Mouse (Mus musculus) megakaryocyte, embryonic 14.5 days (primary cell): Measurements from ENCODE around the gene Crtac1. TPM values are rescaled to one million over a fixed set of nuclear protein-coding genes. Genes with fewer than 3 reads are reported as not detected.

ENCODE experiments used
- H3K27me3 ChIP-seq: replicated peaks from 2 replicates; pipeline ENCODE3; 2012; ENCODE audit warnings: inconsistent platforms
- H3K36me3 ChIP-seq: replicated peaks from 2 replicates; pipeline ENCODE3; 2012; ENCODE audit warnings: low read length, inconsistent platforms, mixed read lengths
- H3K4me1 ChIP-seq: 2 replicates; pipeline ENCODE4 v1.6.1; 2012; ENCODE audit warnings: inconsistent platforms
- H3K4me3 ChIP-seq: replicated peaks from 2 replicates; pipeline ENCODE3; 2012; ENCODE audit warnings: moderate library complexity, mild to moderate bottlenecking, inconsistent platforms
- H3K9me3 ChIP-seq: 2 replicates; pipeline ENCODE4 v1.6.1; 2012; ENCODE audit warnings: inconsistent platforms
- FLI1 ChIP-seq: IDR thresholded peaks from 2 replicates; pipeline ENCODE4 v1.6.1; 2012; ENCODE audit warnings: low read length, inconsistent platforms, mixed read lengths
- GATA1 ChIP-seq: IDR thresholded peaks from 3 replicates; pipeline ENCODE4 v1.6.1; 2012; ENCODE audit warnings: mixed read lengths, low read length, inconsistent platforms, borderline replicate concordance
- polyA plus RNA-seq: library from polyadenylated mRNA; stranded (reverse); fragments of >175 nt; gene quantifications from 2 replicates; pipeline ENCODE4 v1.2.3, GENCODE M21; 2012; ENCODE audit warnings: low replicate concordance; ENCODE audit not compliant: insufficient read depth

Gene Crtac1
- polyA plus RNA-seq, 1 experiment, result 0.03 TPM

DNA sequence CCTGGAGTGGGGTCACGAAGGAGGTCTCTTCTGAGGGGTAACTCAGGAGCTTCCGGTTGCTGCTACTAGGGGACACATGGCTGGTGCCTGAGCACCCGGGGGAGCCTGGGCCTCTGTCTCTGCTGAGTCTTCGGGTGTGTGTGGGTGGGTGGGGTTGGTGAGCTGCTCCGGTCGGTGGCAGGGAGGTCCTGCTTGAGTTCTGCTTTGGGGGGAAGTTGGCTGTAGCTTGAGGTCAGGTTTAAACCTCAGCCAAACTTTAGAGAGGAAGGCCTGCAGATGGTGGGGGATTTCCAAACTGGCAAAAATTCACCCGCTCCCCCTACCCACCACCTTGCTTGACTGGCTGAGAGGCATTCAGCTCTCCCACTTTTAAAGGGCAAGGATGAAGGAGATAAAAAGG, 160.4 kb downstream of the Crtac1 start:
- Histone ChIP-seq H3K36me3 (no peaks in the 10 kb centered on the region), H3K9me3 (no peaks in the 10 kb centered on the region), H3K27me3 (peaks cover 55% of the 10 kb centered on the region), H3K4me3 (no peak overlapping the region), H3K4me1 (peaks cover 4% of the 10 kb centered on the region)
- TF ChIP-seq GATA1, result no peak
- TF ChIP-seq FLI1, result no peak

DNA sequence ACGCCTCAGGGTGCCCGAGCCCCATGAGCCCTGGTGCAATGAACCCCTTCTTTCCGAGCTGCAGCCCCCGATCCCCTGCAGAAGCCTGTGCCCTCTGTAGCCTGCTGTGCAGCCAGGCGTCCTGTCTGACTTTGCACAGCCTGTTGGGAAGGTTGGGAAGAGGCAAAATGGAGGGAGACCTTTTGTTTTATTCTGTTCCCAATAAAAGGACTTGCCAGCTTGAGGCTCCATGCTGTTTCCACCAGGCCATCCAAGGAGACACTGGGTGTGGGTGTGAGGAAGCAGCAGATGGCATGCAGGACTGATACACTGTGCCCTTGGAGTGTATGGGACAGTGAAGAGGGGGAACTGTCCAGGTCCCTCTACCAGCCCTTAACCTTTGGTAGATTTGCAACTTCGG, 161.5 kb downstream of the Crtac1 start:
- Histone ChIP-seq H3K27me3 (peaks cover 52% of the 10 kb centered on the region), H3K9me3 (no peaks in the 10 kb centered on the region), H3K4me3 (no peak overlapping the region), H3K4me1 (peaks cover 4% of the 10 kb centered on the region), H3K36me3 (no peaks in the 10 kb centered on the region)
- TF ChIP-seq GATA1 (no peak), FLI1 (no peak)

DNA sequence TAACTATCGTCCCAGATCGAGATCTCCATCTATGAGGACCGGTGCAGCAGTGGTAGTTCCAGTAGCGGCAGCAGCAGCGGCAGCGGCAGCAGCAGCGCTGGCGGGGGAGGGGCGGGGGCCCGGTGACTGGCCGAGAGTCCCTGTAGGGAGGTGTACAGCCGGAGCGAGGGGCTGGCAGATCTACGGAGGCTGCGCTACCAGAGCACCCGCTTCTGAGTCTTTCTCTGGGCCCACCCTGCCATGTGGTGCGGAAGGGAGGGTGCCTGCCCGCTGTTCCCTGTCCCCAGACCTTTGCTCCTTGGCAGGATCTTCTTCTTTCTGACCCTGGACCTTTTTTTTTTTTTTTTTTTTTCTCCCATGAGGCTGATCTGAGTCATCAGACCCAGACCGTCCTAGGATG, 163.2 kb downstream of the Crtac1 start:
- Histone ChIP-seq H3K4me1 (peaks cover 4% of the 10 kb centered on the region), H3K4me3 (no peak overlapping the region), H3K36me3 (no peaks in the 10 kb centered on the region), H3K9me3 (no peaks in the 10 kb centered on the region), H3K27me3 (peaks cover 54% of the 10 kb centered on the region)
- TF ChIP-seq GATA1, result no peak
- TF ChIP-seq FLI1, result no peak

DNA sequence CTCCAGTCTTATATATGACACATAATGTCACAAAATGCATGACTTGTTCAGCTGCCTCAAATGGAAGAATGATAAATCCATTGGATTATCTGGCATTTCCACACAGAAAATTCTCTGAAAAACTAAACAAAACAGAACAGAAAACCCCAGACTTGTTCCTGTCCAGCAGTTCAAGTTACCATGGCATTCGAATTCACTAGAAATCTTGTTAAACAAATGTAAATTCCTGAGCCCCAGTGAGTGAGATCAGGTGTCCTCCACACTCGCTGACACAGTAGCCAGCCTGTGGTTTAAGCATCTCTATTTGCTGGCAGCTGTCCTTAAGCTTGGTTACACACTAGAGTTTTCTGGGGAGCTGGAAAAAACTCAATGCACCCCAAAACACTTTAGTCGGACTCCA, 168.1 kb downstream of the Crtac1 start:
- H3K9me3 ChIP-seq, result peaks cover 6% of the 10 kb centered on the region
- TF ChIP-seq FLI1 (no peak), GATA1 (no peak)
- H3K4me3 ChIP-seq, result no peak overlapping the region
- H3K27me3 ChIP-seq, result peaks cover 40% of the 10 kb centered on the region
- no peaks in the 10 kb centered on the region for H3K4me1 ChIP-seq
- no peaks in the 10 kb centered on the region for H3K36me3 ChIP-seq

DNA sequence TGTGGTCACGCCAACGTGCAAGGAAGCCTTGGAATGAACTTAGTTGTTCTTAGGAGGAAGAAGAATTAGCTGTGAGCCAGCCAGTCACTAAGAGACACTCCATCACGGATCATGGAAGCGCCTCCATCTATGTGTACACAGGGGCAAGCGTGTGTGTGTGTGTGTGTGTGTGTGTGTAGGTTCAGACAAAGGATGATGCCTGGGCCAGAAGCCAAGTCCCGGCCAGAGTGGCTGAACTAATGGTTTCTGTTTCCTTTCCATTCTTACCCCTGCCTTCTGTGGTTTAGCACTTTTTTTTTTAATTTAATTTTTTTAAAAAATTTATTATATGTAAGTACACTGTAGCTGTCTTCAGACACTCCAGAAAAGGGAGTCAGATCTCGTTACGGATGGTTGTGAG, 171.1 kb downstream of the Crtac1 start:
- TF ChIP-seq FLI1 (no peak), GATA1 (no peak)
- no peak overlapping the region for H3K4me3 ChIP-seq
- peaks cover 8% of the 10 kb centered on the region for H3K4me1 ChIP-seq
- H3K27me3 ChIP-seq, result peaks cover 47% of the 10 kb centered on the region
- H3K36me3 ChIP-seq, result no peaks in the 10 kb centered on the region
- H3K9me3 ChIP-seq, result peaks cover 6% of the 10 kb centered on the region

DNA sequence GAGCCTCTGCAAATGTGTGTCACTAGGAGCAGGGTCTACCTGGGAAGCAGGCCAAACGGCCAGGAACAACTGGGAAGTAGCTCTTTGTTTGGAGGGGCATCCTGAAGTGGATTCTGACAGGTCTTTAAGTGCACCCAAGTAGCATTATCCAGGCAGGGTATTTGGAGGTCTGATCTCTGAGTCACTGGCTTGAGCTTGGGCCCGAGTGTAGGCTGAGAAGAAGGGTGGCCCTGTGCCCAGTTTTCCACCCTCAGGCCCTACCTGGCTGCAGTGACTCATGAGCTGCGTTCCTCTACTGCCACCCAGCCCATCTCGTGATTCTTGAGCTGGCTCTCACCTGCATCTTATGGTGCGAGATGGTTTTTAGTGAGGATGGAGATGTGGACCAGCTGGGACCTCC, 173.0 kb downstream of the Crtac1 start:
- Histone ChIP-seq H3K4me3 (no peak overlapping the region), H3K9me3 (peaks cover 6% of the 10 kb centered on the region), H3K27me3 (peaks cover 58% of the 10 kb centered on the region), H3K4me1 (peaks cover 8% of the 10 kb centered on the region), H3K36me3 (no peaks in the 10 kb centered on the region)
- no peak for TF ChIP-seq GATA1
- TF ChIP-seq FLI1, result no peak

DNA sequence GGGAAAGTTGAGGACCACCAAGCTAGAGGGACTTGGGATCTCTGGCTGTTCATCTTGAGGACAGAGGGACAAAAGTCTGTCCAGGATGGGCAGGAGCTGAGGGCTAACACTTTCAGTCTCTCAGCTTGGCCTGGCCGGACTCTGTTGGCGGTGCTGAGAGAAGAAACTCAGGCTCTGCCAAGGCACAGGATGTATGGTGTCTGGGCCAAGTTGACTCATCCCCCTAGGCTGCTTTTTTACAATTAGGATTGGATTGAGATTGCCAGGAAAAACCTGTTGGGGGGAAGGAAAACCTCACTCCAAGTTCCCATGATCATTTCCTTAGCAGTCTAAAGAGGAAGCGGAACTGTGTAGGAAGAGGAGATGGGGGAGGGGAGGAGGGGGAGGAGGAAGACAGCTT, 173.6 kb downstream of the Crtac1 start:
- Histone ChIP-seq H3K4me1 (peaks cover 8% of the 10 kb centered on the region), H3K27me3 (peaks cover 62% of the 10 kb centered on the region), H3K4me3 (no peak overlapping the region), H3K9me3 (peaks cover 4% of the 10 kb centered on the region; the same call in 1 of the 2 replicates), H3K36me3 (no peaks in the 10 kb centered on the region)
- TF ChIP-seq GATA1 (no peak), FLI1 (no peak)

DNA sequence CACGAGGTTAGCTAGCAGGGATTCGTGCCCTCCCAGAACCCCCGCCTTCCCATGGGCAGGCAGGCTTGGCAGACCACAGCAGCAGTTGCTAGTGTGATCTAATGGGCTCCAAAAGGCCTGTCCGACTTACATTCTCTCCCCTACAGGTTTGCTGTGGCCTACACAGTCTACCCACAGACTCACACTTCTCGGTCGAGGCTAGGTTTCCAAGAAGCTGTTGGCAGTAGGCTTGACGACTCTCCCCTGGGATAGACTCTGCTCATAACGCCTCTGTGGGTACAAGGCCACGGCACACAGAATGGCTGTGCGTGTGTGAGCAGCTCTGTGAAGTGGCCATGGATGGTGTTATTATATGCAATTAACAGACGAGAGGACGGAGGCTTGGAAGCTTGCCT, 174.3 kb downstream of the Crtac1 start:
- no peak overlapping the region for H3K4me3 ChIP-seq
- H3K9me3 ChIP-seq, result no peaks in the 10 kb centered on the region
- TF ChIP-seq FLI1 (no peak), GATA1 (no peak)
- H3K27me3 ChIP-seq, result peaks cover 56% of the 10 kb centered on the region
- peaks cover 8% of the 10 kb centered on the region for H3K4me1 ChIP-seq
- no peaks in the 10 kb centered on the region for H3K36me3 ChIP-seq

DNA sequence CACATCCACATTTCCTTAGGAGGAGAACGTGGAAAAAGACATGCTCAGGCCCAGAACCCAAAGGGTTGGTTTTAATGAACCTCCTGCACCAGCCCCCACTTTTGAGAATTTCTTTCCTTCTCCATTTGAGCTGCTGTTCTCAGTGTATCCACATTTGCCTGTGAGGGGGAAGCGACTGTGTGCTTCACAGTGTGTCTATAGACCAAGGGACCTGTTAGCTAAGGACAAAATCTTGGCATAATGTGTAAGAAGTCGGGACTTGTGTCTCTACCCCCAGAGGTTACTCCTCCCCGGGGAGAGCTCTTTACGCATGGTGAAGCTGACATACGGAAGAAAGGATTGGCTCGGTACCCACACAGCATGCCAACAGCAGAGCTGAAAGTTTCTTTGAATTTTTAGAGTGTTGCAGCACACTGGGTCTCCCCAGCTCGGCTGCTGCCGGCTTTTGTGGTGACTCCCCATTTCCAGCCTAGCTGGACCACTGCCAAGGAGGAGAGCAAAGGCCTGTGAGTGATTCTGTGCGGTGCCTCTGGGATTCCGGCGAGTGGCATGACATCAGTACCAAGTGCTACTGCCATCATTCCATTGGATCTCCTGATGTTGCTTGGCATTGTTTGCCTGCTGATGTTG, 174.9 kb downstream of the Crtac1 start:
- Histone ChIP-seq H3K36me3 (no peaks in the 10 kb centered on the region), H3K4me1 (peaks cover 8% of the 10 kb centered on the region), H3K27me3 (peaks cover 58% of the 10 kb centered on the region), H3K9me3 (no peaks in the 10 kb centered on the region), H3K4me3 (no peak overlapping the region)
- TF ChIP-seq GATA1 (no peak), FLI1 (no peak)

DNA sequence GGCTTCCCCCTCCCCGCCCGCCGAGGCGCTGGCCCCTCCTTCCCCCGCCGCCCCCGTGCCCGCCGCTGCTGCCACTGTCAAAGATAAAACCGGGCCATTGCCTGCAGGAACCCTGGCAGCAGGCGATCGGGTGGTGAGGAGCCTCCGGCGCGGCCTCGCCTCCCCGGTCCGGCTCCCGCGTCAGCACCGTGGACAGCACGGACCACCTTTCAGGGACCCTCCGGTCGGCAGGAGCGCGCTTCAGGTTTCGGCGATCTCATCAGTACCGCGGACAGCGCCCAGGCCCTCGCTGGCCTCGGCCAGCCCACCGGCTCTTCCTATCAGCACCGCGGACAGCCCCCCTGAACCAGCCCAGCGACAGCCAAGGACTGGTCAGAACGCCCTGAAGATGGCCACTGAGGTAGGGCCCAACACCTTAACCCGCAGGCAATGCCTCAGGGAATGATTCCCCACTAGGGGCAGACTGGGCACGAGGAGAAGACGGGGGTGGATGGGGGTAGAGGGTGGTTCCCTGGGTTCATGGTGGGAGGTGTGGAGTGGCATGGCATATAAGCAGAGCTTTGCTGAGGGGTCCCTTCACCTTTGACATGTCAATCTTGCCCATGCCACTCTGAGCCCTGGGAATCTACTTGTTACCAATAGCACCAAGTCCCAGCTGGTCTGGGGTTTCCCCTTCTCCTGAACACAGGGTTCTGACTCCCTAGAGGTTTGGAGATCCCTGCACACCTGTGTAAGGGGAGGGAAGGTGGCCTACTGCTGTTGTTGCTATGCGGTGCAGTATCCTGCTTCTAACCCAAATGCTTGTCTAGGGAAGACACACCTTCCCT, 175.6 kb downstream of the Crtac1 start:
- Histone ChIP-seq H3K9me3 (no peaks in the 10 kb centered on the region), H3K4me1 (peaks cover 8% of the 10 kb centered on the region), H3K36me3 (no peaks in the 10 kb centered on the region), H3K4me3 (peak overlapping the region; percentile 71), H3K27me3 (peaks cover 64% of the 10 kb centered on the region)
- TF ChIP-seq FLI1 (no peak), GATA1 (no peak)
